Mouse (Mus musculus) monocyte, adult 5-6 weeks (primary cell): Measurements from ENCODE around the gene Ccdc96. TPM values are rescaled to one million over a fixed set of nuclear protein-coding genes. Genes with fewer than 3 reads are reported as not detected.
A peak's percentile ranks its signal among the peaks of the same experiment; 100 is the strongest.

Experiments
- ATAC-seq: fragments of 153-309, 156-312 bp; replicated peaks from 2 replicates; pipeline ENCODE4 v1.8.0; 2017; ENCODE audit warnings: mild to moderate bottlenecking; ENCODE audit not compliant: low TSS enrichment, insufficient number of reproducible peaks, severe bottlenecking, poor library complexity, low FRiP score
- total RNA-seq: library from RNA; stranded (forward); fragments of 200-1000, 200-491, 200-594 nt; gene quantifications from 3 replicates; pipeline ENCODE4 v1.2.3, GENCODE M21; 2017

Ccdc96 gene
- total RNA-seq, 1 experiment from 2014 or later: not detected

DNA sequence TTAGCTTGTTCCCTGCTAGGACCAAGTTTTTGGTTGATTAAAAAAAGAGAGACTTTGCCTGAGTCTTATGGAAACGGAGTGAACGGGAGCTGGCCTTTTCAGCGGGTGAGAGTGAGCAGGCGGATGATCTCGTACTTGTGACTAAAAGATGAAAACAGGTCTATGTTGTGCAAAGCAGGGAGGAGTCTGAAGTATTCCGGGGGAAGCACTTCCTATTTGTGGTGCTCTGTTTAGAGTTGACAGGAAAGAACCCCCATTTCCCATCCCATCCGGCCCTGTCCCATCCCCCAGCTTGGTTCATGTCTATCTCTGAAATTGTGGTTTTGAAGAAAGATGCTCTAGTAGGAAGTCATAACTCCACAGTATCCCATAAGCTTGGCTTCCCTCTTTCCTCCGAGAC, 18.5 kb upstream of the Ccdc96 start:
- no peak for ATAC-seq

DNA sequence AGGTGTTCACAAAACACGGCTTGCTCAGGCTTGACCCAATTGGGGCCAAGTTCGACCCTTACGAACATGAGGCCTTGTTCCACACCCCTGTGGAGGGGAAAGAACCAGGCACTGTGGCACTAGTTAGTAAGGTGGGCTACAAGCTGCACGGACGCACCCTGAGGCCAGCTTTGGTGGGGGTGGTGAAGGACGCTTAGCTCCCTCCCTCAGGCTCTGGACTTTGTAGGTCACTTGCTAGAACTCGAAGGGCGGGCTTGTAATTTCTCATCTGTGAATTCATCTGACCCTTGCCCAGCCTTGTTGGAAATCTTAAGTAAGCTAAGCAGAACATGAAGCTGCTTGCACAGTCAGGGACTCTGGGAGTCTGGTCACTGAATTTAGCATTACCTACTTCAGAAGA, 13.2 kb upstream of the Ccdc96 start:
- ATAC-seq: no peak

DNA sequence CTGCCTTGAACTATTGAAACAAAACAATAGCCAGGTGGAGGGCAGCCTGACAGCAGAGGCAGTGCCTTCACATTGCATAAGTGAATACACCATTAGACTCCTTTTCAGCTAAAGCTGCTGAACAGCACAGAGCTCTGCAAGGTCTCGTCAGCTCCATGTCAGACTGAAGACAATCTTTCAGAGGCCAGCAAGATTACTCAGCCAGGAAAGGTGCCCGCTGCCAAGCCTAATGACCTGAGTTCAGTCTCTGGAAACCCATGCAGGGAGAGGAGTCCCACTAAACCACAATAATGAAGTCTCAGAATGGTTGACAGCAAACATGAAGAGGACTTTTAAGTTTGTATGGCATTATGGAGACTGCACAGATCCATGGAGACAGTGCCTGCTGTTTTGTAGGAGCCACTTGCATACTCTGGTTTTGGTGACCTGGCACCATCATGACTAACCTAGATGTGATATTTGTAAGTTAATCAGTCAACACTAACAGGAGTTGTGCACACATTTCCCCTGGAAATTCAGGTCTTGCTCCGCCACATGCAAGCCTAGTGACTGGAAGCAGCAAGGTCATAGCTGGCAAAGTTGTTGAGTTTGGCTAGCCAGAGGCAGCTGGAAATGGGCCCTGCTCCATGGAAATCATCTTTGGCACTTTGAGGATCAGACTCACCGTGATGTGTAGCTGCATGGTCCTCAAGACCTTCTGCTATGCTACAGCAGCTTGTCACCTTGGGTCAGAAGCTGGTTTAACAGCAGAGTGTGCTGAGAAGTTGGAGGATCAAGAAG, 11.3 kb upstream of the Ccdc96 start:
- no peak for ATAC-seq

GRCm38 (mm10) chr5:36474283-36474682, 10.1 kb upstream of the Ccdc96 start:
- ATAC-seq: peak; percentile 80

DNA sequence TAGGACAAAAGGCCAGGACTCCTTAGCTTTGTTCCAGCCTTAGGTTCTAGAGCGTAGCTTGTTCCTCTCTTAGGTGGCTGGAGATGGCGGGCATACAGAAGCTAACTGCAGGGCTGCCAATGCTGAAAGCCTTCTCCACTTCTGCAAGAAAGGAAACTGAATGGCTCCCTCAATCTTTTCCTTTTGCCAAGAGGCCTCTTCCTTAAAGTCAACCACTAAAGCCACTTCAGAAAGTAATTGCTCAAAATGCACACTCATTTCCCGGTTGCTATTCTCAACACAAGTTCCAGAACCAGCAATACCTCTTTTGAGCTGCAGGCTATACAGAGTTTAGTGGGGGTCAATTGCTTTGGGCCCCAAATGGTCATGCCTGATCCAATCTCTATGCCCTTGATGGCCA, 6.9 kb upstream of the Ccdc96 start:
- no peak for ATAC-seq

DNA sequence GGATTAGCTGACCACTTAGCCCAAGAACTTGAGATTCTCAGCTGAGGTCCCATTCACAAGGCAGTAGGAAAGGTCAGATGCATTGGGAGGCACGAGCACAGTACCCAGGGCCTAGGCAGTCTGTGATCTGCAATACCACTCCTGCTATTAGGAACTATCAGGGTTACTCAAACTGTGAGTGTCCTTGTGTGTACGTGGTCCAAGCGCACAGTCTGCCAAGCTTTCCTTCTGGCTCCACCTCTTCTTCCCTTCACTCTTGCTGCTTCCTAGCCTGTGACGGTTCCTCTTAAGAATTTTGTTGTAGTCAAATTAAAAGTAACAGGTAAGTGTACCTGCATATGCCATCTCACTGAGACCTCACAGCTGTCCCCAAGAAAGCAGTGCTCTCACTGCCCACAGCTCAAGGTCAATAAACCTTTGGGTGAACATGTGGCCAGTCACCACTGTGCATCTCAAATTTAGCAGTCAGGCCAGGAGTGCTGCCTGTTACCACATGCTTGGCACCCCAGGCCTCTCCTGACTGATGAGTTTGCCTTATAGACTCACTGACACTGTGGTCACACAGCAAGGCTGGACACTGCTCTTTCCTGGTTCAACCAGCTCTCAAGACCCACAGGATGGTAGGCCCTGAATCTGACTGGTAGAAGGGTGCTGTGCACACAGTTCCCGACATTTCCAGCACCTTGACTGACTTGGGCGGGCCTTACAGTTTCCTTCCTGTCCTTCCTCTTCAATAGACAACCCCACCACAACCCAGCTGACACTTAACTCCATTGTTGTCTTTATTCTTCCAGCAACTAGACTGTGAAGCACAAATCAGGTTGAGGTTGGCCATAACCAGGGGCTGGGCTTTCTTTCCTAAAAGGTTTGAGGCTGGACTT, 5.6 kb upstream of the Ccdc96 start:
- ATAC-seq: no peak

- no peak for ATAC-seq
These were observed 4.7 kb upstream of the Ccdc96 start for GRCm38 (mm10) chr5:36479735-36480134.

DNA sequence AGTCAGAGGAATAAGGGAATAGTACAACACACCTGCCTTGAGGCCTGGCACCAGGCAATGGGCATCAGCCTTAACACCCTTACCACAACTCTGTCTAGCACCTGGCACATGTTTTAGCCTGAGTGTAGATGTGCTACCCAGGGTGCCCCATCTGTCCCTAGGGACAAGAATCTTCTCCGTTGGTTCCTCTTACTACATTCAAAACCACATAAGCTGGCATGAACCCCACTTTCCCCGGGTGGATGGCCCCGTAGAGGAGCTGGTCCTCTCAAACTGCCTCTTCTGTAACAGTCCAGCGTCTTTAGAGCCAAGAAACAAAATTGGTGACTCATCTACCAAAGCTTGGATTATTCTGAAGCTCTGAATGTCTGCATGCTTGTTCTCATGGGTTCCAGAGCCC, 4.0 kb upstream of the Ccdc96 start:
- no peak for ATAC-seq

- no peak for ATAC-seq
These were observed 3.3 kb upstream of the Ccdc96 start for GRCm38 (mm10) chr5:36481114-36481513.

- ATAC-seq: peak; percentile 30; the same call in 1 of the 2 replicates
These were observed 936 bp upstream of the Ccdc96 start for GRCm38 (mm10) chr5:36483203-36484101.

DNA sequence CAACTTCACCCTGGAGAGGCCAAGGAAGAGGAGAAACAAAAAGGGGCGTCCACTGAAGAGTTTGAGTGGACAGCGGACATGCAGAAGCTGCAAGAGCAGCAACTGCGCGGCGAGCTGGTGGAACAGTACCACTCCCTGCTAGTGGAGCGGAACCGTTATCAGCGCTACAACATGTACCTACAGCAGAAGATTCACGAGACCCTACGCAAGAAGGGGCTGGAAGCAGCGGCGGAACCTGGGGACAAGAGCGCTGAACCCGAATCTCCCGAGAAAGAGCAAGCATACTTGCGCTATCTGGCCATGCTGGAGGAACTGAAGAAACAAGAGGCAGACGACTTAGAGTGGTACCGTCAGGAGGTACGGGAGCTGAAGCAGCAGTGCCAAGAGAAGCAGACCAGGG, 918 bp downstream of the Ccdc96 start:
- no peak for ATAC-seq

GRCm38 (mm10) chr5:36489225-36489624, 4.8 kb downstream of the Ccdc96 start:
- no peak for ATAC-seq

DNA sequence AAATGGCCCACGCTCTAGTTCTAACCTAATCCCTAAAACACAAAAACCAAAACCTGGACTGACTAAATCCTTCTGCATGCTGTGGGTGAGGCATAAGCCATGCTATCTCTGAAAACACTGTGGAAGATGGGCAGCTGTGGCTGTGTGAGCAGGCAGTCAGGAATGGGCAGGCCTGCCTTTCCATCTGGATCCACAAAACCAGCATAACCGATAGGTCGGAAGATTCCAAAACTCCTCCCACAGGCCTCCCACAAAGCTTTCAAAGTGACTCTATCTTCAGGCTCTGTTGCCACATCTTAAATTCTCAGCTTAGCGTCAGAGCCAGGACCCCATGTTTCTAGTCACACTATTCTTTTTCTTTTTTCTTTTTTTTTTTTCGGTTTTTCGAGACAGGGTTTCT, 9.5 kb downstream of the Ccdc96 start:
- ATAC-seq: no peak

- no peak for ATAC-seq
These were observed 10.3 kb downstream of the Ccdc96 start for GRCm38 (mm10) chr5:36494709-36495108.

DNA sequence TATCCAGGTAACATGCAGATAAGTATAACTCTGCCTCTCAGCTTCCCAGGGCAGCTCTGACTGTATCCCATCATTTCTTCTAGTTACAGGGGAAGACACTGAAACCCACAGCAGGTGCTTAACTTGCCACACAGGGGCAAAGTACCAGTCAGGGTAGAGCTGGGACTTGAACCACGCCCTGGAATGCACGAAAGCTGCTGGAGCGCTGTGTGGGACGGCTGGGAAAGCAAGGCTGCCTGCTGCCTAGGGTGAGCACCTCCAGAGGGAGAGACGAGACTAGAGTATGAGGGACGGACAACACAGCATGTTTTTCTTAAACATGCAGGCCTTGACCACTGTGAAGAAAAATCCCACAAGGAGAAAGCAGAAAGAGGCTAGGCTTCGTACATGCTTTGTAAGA, 20.8 kb downstream of the Ccdc96 start:
- no peak for ATAC-seq

- no peak for ATAC-seq
These were observed 21.3 kb downstream of the Ccdc96 start for GRCm38 (mm10) chr5:36505643-36506042.

DNA sequence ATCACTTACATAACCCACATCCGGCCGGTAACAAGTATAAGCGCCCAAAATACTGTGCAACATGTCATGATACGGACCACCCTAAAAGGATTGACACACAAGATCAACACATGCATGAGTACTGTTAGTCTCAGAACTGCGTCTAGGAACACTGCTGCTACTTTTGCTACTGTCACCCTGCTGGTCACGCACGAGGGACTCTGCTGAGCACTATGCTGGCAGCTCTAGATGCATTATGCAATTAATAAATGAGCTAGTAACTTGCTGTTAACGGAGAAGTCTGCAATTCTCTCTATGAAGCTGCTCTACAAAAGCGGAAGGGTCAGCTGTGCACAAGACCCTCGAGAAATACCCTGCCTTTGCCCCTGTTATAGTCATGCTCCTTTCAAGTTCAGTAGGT, 24.0 kb downstream of the Ccdc96 start:
- ATAC-seq: no peak

- no peak for ATAC-seq
These were observed 26.6 kb downstream of the Ccdc96 start for GRCm38 (mm10) chr5:36510956-36511355.

DNA sequence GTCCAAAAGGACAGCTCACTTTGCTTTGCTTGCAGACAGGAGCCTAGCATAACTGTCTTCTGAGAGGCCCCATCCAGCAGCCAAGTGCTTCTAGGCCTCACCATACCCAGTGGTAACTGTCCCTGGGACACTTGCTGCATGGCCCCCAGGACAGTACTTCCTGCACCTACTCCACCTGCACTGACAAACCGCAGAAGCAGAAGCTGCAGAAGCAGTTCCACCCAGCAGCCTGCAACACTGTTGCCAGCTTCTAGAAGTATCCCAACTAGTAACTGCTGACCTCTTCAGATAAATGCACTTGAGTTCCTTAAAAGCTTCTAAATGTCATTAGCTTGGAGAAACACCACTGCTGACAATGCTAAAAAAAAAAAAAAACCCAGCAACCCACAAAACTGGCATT, 30.7 kb downstream of the Ccdc96 start:
- ATAC-seq: no peak
